Mouse (Mus musculus) left cerebral cortex, postnatal 10 days (tissue): ENCODE measurements around the gene Gm10491. TPM values are rescaled to one million over a fixed set of nuclear protein-coding genes. Genes with fewer than 3 reads are reported as not detected.
"Not testable (repeated sequence)": the region's sequence is repeated elsewhere in the genome, so short reads cannot be mapped to it uniquely, and the experiment has no call there.

Experiments
- DNase-seq, 2 experiments: peaks; one replicate each; pipeline ENCODE4 v3.0.0; 2021 to 2022; ENCODE audit warnings: low spot score in 2 of 2, mixed read lengths in 1 of 2; ENCODE audit errors: extremely low spot score in 1 of 2
- intact Hi-C: fragments of 180-260 bp; cut with DNase I; formaldehyde crosslinking; loops from one replicate; pipeline ENCODE4 v1.15.1; 2025
- total RNA-seq, 2 experiments: library from RNA; stranded (reverse); gene quantifications; 2 replicates each; pipeline ENCODE4 v1.2.3; 2021

Gene Gm10491
- not detected for total RNA-seq

GRCm38 (mm10) chrX:7907735-7908134 lies at the start of gene Gm10491:
Gm10491 (minus strand) TSS chrX:7907835.
- intact Hi-C loops: no loop called here
- DNase-seq: no peak

- DNase-seq: no peak
- intact Hi-C loops: no loop called here
These were observed 42.5 kb upstream of the Gm10491 start for GRCm38 (mm10) chrX:7950091-7950490.

- DNase-seq: peak; percentile 91 to 96
- intact Hi-C loops: no loop called here
These were observed 40.4 kb upstream of the Gm10491 start for GRCm38 (mm10) chrX:7947900-7948492.

GRCm38 (mm10) chrX:7947108-7947899 lies 39.7 kb upstream of the Gm10491 start, which contains the start of gene Hdac6:
Hdac6 (minus strand) TSS chrX:7947889.
- peak in 1 of 2 experiments; percentile 43 for DNase-seq
- intact Hi-C loops: no loop called here

- intact Hi-C loops: no loop called here
- no peak for DNase-seq
These were observed 38.0 kb upstream of the Gm10491 start for GRCm38 (mm10) chrX:7945618-7946017.

GRCm38 (mm10) chrX:7937667-7938066 lies 30.0 kb upstream of the Gm10491 start:
- intact Hi-C loops: no loop called here
- DNase-seq: no peak

GRCm38 (mm10) chrX:7936874-7937273 lies 29.2 kb upstream of the Gm10491 start:
- intact Hi-C loops: no loop called here
- no peak for DNase-seq

- DNase-seq: no peak
- intact Hi-C loops: no loop called here
These were observed 20.7 kb upstream of the Gm10491 start, which contains the start of gene Eras for GRCm38 (mm10) chrX:7928270-7928790. Eras (minus strand) TSS chrX:7928607.

GRCm38 (mm10) chrX:7927116-7927515 lies 19.5 kb upstream of the Gm10491 start:
- no peak for DNase-seq
- intact Hi-C loops: no loop called here

- no peak for DNase-seq
- intact Hi-C loops: no loop called here
These were observed 18.6 kb upstream of the Gm10491 start for GRCm38 (mm10) chrX:7926266-7926665.

GRCm38 (mm10) chrX:7922032-7922431 lies 14.4 kb upstream of the Gm10491 start:
- no peak for DNase-seq
- intact Hi-C loops: no loop called here

GRCm38 (mm10) chrX:7919601-7920383 lies 12.2 kb upstream of the Gm10491 start, which contains the start of gene Pcsk1n:
Pcsk1n (plus strand) TSS chrX:7919822.
- intact Hi-C loops: loop anchor here (5.0 kb wide), 1 partner anchor 98 kb away; the partner anchor contains the start of gene Glod5
- peak; percentile 31 to 66 for DNase-seq

- not testable (repeated sequence) for DNase-seq
- intact Hi-C loops: loop anchor here (5.0 kb wide), 1 partner anchor 99 kb away; the partner anchor contains the start of gene Glod5
These were observed 10.3 kb upstream of the Gm10491 start for GRCm38 (mm10) chrX:7917960-7918359.

- intact Hi-C loops: loop anchor here (5.0 kb wide), 1 partner anchor 102 kb away; the partner anchor contains the start of gene Glod5
- DNase-seq: not testable (repeated sequence)
These were observed 8.0 kb upstream of the Gm10491 start for GRCm38 (mm10) chrX:7915669-7916068.

GRCm38 (mm10) chrX:7910473-7910872 lies 2.8 kb upstream of the Gm10491 start:
- intact Hi-C loops: no loop called here
- no peak for DNase-seq

GRCm38 (mm10) chrX:7909242-7909641 lies 1.6 kb upstream of the Gm10491 start, which contains the start of gene Gm10490:
Gm10490 (plus strand) TSS chrX:7909542.
- intact Hi-C loops, DNase-seq: not testable (repeated sequence)

- no peak for DNase-seq
- intact Hi-C loops: no loop called here
These were observed 3.2 kb downstream of the Gm10491 start for GRCm38 (mm10) chrX:7904441-7904840.

GRCm38 (mm10) chrX:7898880-7899874 lies 8.5 kb downstream of the Gm10491 start, which contains the start of the genes Pqbp1 and Timm17b:
Pqbp1 (minus strand) TSS chrX:7899269.
Timm17b (plus strand) TSS chrX:7899357.
- intact Hi-C loops: no loop called here
- peak; percentile 87 to 93 for DNase-seq
